Mouse (Mus musculus): ENCODE measurements around the gene Fat3. TPM values are rescaled to one million over a fixed set of nuclear protein-coding genes. Genes with fewer than 3 reads are reported as not detected.

Fat3 gene
- polyA plus RNA-seq (2014; fragmentation: Nextera tagmentation; extraction: Ambion mirVana), result 2.3 and 2.5 TPM in 2 replicates

DNA sequence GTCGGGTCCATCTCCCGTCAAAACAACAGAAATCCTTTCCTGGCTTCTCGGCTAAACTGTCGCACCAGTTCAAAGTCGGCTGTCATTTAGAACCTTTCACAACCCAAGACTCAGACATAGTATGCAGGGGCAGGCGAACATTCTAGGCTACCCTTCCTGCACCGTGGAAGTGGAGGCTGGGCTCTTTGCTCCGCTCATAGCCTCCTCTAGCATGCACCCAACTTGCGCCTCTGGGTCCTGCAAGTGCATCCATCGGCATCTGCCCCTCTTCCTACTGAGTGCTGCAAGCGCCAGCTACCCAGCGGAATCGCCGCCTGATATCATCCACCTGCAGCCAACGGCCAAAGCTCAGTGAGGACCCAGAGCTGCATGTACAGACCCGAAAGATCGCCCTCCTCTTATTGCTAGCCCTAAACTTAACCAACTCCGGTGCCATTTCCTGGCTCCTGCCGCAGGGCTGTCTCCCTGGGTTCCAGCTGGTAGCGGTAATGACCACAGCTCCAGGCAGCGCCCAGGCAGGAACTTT is at the start of gene Fat3:
TSS of gene Fat3 (minus strand) at position 100 of the 526 bp plus-strand sequence.
- Histone ChIP-seq H3K4me1 (ENCODE audit: control insufficient read depth, insufficient read depth, low read length) (no peaks in the 10 kb centered on the region), H3K4me3 (ENCODE audit: low read depth, low read length) (peak within 1 kb of the TSS; percentile 49), H3K36me3 (ENCODE audit: control insufficient read depth, insufficient read depth, low read length) (no peaks in the 10 kb centered on the region), H3K9me3 (replicated peaks; ENCODE audit: control insufficient read depth, low read length) (no peaks in the 10 kb centered on the region), H3K9ac (ENCODE audit: low read depth, low read length) (peak within 1 kb of the TSS; percentile 62), H3K27ac (ENCODE audit: low read depth, low read length) (0 out of 2 replicates have a peak within 1 kb of the TSS, but pooled peaks have one; percentile 7), H3K4me2 (peak within 1 kb of the TSS; percentile 93), H3K27me3 (ENCODE audit: control insufficient read depth, insufficient read depth, low read length) (peaks cover 8% of the 10 kb centered on the region; the same call in 1 of the 2 replicates)
- WGBS (ENCODE audit: insufficient replicate concordance), result 0% methylated on average over 21 of the region's 21 CpGs
- no peak for ATAC-seq (replicated peaks; ENCODE audit: insufficient number of reproducible peaks, low FRiP score, low TSS enrichment)

DNA sequence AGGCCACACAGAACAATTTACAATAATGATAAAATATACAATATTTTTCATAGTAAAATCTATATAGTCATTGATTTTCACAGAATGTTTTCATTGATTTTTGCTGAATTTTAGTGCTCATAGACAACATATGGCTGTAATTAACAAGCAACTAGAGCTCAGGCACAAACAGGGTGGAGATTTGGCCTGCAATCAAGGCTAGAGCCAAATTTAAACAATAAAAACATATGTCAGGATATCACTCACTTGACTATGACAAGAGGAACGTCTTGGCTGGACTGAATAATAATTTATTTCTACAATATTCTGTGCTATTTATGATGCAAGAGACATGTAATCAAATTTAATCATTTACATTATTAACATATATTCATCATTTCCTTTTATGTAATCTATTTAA is 31.8 kb upstream of the Fat3 start:
- no peak for ATAC-seq (replicated peaks; ENCODE audit: insufficient number of reproducible peaks, low FRiP score, low TSS enrichment)
- 58% methylated on average over 1 of the region's 1 CpGs for WGBS (ENCODE audit: insufficient replicate concordance)
- Histone ChIP-seq H3K4me1 (ENCODE audit: control insufficient read depth, insufficient read depth, low read length) (no peaks in the 10 kb centered on the region), H3K36me3 (ENCODE audit: control insufficient read depth, insufficient read depth, low read length) (no peaks in the 10 kb centered on the region), H3K27ac (ENCODE audit: low read depth, low read length) (no peak overlapping the region), H3K4me3 (ENCODE audit: low read depth, low read length) (no peak overlapping the region), H3K9ac (ENCODE audit: low read depth, low read length) (no peak overlapping the region), H3K9me3 (replicated peaks; ENCODE audit: control insufficient read depth, low read length) (no peaks in the 10 kb centered on the region), H3K27me3 (ENCODE audit: control insufficient read depth, insufficient read depth, low read length) (no peaks in the 10 kb centered on the region), H3K4me2 (no peak overlapping the region)

DNA sequence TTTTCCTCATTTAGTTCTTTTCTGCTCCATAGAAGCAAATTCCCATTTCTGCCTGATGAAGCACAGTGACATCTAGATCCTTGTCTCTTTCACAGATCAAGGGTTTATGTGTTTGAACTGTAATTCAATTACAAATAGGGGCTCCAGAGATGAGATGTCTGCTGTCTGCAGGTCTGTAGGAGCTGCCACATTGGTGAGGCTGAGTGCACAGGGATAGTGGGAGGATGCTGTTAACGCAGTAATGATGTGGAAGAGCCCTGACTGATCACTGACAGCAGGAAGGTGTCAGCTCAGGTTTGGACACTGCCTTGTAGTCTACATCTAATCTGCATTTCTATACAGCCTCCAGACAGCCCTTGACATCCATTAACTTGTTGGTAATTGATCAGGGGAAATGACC is 16.5 kb upstream of the Fat3 start:
- Histone ChIP-seq H3K27me3 (ENCODE audit: control insufficient read depth, insufficient read depth, low read length) (no peaks in the 10 kb centered on the region), H3K9ac (ENCODE audit: low read depth, low read length) (no peak overlapping the region), H3K36me3 (ENCODE audit: control insufficient read depth, insufficient read depth, low read length) (no peaks in the 10 kb centered on the region), H3K9me3 (replicated peaks; ENCODE audit: control insufficient read depth, low read length) (no peaks in the 10 kb centered on the region), H3K4me1 (ENCODE audit: control insufficient read depth, insufficient read depth, low read length) (no peaks in the 10 kb centered on the region), H3K4me2 (no peak overlapping the region), H3K27ac (ENCODE audit: low read depth, low read length) (no peak overlapping the region), H3K4me3 (ENCODE audit: low read depth, low read length) (no peak overlapping the region)
- 37% methylated on average over 1 of the region's 1 CpGs for WGBS (ENCODE audit: insufficient replicate concordance)
- ATAC-seq (replicated peaks; ENCODE audit: insufficient number of reproducible peaks, low FRiP score, low TSS enrichment), result no peak

DNA sequence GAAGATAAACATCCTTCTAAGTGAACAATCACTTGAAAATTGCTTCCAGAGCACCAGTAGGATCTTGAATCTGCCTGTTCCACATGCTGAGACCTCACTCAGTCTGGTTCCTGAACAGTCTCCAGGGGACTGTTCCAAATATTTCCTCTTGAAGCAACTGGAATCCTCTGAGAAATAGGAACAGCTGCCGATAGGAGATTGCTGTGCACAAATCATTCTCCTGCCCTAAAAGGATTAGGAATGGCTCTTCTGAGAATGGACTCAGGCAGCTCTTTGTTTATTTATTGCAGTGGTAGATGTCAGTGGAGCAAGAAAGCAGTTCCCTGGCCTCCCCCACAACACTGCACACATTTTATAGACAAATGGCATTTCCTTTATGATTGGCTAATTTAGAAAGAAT is 10.9 kb upstream of the Fat3 start:
- H3K4me3 ChIP-seq (ENCODE audit: low read depth, low read length), result no peak overlapping the region
- no peak overlapping the region for H3K9ac ChIP-seq (ENCODE audit: low read depth, low read length)
- no peak overlapping the region for H3K27ac ChIP-seq (ENCODE audit: low read depth, low read length)
- no peaks in the 10 kb centered on the region for H3K36me3 ChIP-seq (ENCODE audit: control insufficient read depth, insufficient read depth, low read length)
- no peaks in the 10 kb centered on the region for H3K4me1 ChIP-seq (ENCODE audit: control insufficient read depth, insufficient read depth, low read length)
- no peaks in the 10 kb centered on the region for H3K9me3 ChIP-seq (replicated peaks; ENCODE audit: control insufficient read depth, low read length)
- WGBS (ENCODE audit: insufficient replicate concordance), result 43% methylated on average over 1 of the region's 1 CpGs
- no peak overlapping the region for H3K4me2 ChIP-seq
- ATAC-seq (replicated peaks; ENCODE audit: insufficient number of reproducible peaks, low FRiP score, low TSS enrichment), result no peak
- H3K27me3 ChIP-seq (ENCODE audit: control insufficient read depth, insufficient read depth, low read length), result no peaks in the 10 kb centered on the region

DNA sequence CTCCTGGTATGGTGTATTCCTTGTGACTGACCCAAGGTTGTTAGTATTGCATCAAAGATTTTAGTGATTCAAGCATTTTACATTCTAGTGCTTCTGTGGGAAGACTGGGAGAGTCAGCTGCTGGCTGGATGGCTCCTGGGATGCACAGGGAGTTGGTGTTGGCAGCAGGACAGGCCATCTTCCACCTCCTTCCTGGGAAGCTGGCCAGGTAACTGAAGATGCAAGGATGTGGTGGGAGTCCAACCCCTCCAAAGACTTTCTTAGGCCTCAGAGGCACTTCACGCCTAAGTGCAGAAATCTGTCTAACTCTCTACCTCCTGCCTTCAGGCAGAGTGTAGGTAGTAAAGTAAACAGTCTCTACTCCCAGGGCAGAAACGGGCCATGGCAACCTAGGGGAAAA is 2.7 kb upstream of the Fat3 start:
- H3K9ac ChIP-seq (ENCODE audit: low read depth, low read length), result no peak overlapping the region
- 66% methylated on average over 2 of the region's 2 CpGs for WGBS (ENCODE audit: insufficient replicate concordance)
- H3K27ac ChIP-seq (ENCODE audit: low read depth, low read length), result no peak overlapping the region

DNA sequence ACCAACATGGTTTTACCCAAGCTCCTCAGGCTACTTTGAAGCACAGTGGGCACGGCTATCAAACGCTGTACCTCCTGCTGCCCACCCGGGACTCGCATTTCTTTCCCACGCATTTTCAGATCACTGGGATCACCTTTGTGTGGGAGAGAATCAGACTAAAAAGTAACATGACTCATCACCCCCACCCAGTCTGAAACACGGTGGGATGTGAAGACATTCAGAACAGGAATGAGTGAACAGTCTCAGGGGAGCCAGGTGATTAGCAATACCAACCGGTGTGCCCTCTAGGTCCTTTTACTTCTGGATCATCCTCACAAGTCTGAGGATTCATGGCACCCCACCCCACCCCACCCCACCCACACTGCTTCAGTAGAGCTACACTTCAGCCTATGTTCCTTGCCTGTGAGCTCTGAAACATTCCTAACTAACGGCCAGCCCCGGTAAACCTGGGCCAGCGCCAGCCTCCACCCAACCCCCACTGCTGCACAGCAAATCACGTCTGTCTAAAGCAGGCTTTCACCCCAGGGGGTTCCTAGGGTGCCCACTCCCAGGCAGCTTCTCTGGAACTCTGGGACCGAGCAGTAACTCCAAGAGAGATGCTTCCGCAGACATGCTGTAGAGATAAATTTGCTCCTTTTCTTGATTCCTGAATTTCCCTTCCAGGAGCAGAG is 1.7 kb upstream of the Fat3 start:
- 13% methylated on average over 13 of the region's 13 CpGs for WGBS (ENCODE audit: insufficient replicate concordance)
- H3K36me3 ChIP-seq (ENCODE audit: control insufficient read depth, insufficient read depth, low read length), result no peaks in the 10 kb centered on the region
- no peak for ATAC-seq (replicated peaks; ENCODE audit: insufficient number of reproducible peaks, low FRiP score, low TSS enrichment)
- H3K9ac ChIP-seq (ENCODE audit: low read depth, low read length), result peak overlapping the region; percentile 52; the same call in 1 of the 2 replicates
- no peaks in the 10 kb centered on the region for H3K9me3 ChIP-seq (replicated peaks; ENCODE audit: control insufficient read depth, low read length)
- H3K27ac ChIP-seq (ENCODE audit: low read depth, low read length), result no peak overlapping the region
- peak overlapping the region; percentile 49 for H3K4me3 ChIP-seq (ENCODE audit: low read depth, low read length)
- H3K27me3 ChIP-seq (ENCODE audit: control insufficient read depth, insufficient read depth, low read length), result peaks cover 8% of the 10 kb centered on the region; the same call in 1 of the 2 replicates
- peak overlapping the region; percentile 93 for H3K4me2 ChIP-seq
- H3K4me1 ChIP-seq (ENCODE audit: control insufficient read depth, insufficient read depth, low read length), result no peaks in the 10 kb centered on the region

More for the DNA sequence above, 2.7 kb upstream of the Fat3 start:
- Histone ChIP-seq H3K4me1 (ENCODE audit: control insufficient read depth, insufficient read depth, low read length) (no peaks in the 10 kb centered on the region), H3K4me3 (ENCODE audit: low read depth, low read length) (no peak overlapping the region), H3K4me2 (no peak overlapping the region), H3K27me3 (ENCODE audit: control insufficient read depth, insufficient read depth, low read length) (0 out of 2 replicates have a peak, but pooled peaks cover 3% of the 10 kb centered on the region), H3K36me3 (ENCODE audit: control insufficient read depth, insufficient read depth, low read length) (no peaks in the 10 kb centered on the region), H3K9me3 (replicated peaks; ENCODE audit: control insufficient read depth, low read length) (no peaks in the 10 kb centered on the region)
- no peak for ATAC-seq (replicated peaks; ENCODE audit: insufficient number of reproducible peaks, low FRiP score, low TSS enrichment)

DNA sequence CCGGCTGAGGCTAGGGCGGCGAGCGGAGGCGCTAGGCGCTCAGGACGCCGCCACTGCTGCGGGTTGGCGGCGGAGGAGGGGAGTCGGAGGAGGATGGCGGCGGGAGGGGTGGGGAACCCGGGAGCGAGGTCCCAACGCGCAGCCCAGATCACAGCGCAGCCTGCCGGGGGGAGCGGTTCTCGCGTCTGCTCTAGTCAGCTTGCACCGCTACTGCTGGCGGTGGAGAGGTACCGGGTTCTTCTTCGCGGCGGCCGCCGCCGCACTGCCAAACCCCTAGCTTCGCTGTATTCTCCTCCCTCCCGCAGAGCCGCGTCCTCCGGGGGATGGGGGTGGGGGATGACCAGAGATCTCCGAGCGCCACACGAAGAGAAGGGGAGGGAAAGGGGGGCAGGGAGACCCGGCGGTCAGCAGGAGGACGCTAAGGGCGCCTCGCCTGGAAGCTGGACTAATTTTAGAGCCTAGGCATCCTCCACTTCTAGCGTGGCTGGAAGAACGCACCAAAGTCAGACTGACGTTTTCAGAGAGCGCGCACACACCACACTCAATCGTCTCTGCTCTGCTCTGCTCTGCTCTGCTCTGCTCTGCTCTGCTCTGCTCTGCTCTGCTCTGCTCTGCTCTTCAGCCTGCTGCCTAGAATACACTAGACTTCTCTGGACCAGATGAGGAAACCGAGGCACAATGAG is 1.0 kb upstream of the Fat3 start:
- 0 out of 2 replicates have a peak overlapping the region, but pooled peaks have one; percentile 7 for H3K27ac ChIP-seq (ENCODE audit: low read depth, low read length)
- WGBS (ENCODE audit: insufficient replicate concordance), result under 1% methylated on average over 47 of the region's 52 CpGs
- H3K36me3 ChIP-seq (ENCODE audit: control insufficient read depth, insufficient read depth, low read length), result no peaks in the 10 kb centered on the region
- no peaks in the 10 kb centered on the region for H3K9me3 ChIP-seq (replicated peaks; ENCODE audit: control insufficient read depth, low read length)
- peak; percentile 64 for ATAC-seq (replicated peaks; ENCODE audit: insufficient number of reproducible peaks, low FRiP score, low TSS enrichment)
- peaks cover 8% of the 10 kb centered on the region; the same call in 1 of the 2 replicates for H3K27me3 ChIP-seq (ENCODE audit: control insufficient read depth, insufficient read depth, low read length)
- peak overlapping the region; percentile 52 for H3K9ac ChIP-seq (ENCODE audit: low read depth, low read length)
- no peaks in the 10 kb centered on the region for H3K4me1 ChIP-seq (ENCODE audit: control insufficient read depth, insufficient read depth, low read length)
- peak overlapping the region; percentile 49 for H3K4me3 ChIP-seq (ENCODE audit: low read depth, low read length)
- H3K4me2 ChIP-seq, result peak overlapping the region; percentile 93

DNA sequence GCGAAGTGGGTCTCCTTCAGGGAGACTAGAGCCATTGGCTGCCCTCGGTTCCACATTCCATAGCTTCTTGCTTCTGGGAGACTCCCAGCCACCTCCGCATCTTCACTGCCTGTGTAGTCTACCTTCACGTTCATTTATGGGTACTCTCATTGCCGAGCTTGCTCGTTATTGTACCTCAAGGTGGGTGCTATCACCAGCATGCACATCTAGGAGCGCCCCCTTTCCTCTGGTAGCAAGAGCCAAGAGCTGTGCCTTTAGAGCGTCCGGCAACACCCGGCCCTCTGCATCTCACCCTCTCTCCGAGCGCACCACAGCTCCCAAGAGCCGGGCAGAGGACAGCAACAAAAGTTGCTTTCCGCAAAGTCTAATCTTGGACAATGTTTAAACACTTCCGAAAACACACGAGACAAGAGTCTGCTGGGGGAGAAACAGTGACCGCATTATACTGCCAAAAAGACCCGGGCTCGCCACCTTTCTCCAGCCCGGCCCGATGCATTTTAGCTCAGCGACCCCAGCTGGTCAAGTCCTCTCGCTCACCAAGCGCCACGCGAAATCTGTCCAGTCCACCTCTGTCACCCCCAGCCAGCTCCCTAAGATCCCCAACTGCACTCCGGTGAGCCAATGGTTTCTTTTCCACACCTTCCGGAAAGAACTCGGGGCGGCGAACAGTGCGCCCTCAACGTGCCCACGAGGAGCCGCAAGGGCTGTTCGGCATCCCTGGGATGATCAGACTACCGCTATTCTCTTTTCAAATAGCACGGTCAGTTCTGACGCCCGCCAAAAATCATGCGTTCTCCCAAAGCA is 501 bp downstream of the Fat3 start:
- Histone ChIP-seq H3K4me2 (peak overlapping the region; percentile 93), H3K27ac (ENCODE audit: low read depth, low read length) (no peak overlapping the region), H3K4me3 (ENCODE audit: low read depth, low read length) (peak overlapping the region; percentile 49), H3K9ac (ENCODE audit: low read depth, low read length) (peak overlapping the region; percentile 62), H3K9me3 (replicated peaks; ENCODE audit: control insufficient read depth, low read length) (no peaks in the 10 kb centered on the region), H3K4me1 (ENCODE audit: control insufficient read depth, insufficient read depth, low read length) (no peaks in the 10 kb centered on the region), H3K36me3 (ENCODE audit: control insufficient read depth, insufficient read depth, low read length) (no peaks in the 10 kb centered on the region), H3K27me3 (ENCODE audit: control insufficient read depth, insufficient read depth, low read length) (peaks cover 8% of the 10 kb centered on the region; the same call in 1 of the 2 replicates)
- under 1% methylated on average over 41 of the region's 41 CpGs for WGBS (ENCODE audit: insufficient replicate concordance)
- no peak; the same call in 1 of the 2 replicates for ATAC-seq (replicated peaks; ENCODE audit: insufficient number of reproducible peaks, low FRiP score, low TSS enrichment)
